Mouse (Mus musculus) limb, embryonic 12.5 days (tissue): ENCODE results near the gene Rps18. TPM values are rescaled to one million over a fixed set of nuclear protein-coding genes. Genes with fewer than 3 reads are reported as not detected.
"Not testable (repeated sequence)": the region's sequence is repeated elsewhere in the genome, so short reads cannot be mapped to it uniquely, and the experiment has no call there.

Experiments
- ATAC-seq: fragments of 200-750 bp; cut with Nextera tagmentation; 2 replicates; pipeline ENCODE4 v1.8.0; 2017; ENCODE audit warnings: low read depth, moderate TSS enrichment; ENCODE audit not compliant: insufficient number of reproducible peaks, insufficient read depth, low FRiP score, low TSS enrichment
- H3K27ac ChIP-seq: fragments of 300-500 bp; sonication (generic); 2 replicates; pipeline ENCODE4 v1.5.1; 2016; ENCODE audit warnings: mild to moderate bottlenecking, moderate library complexity
- H3K27me3 ChIP-seq: fragments of 300-500 bp; sonication (generic); 2 replicates; pipeline ENCODE4 v1.6.1; 2016; ENCODE audit warnings: mild to moderate bottlenecking, moderate library complexity
- H3K36me3 ChIP-seq: fragments of 300-500 bp; sonication (generic); 2 replicates; pipeline ENCODE4 v1.6.1; 2016; ENCODE audit warnings: mild to moderate bottlenecking, moderate library complexity
- H3K4me1 ChIP-seq: fragments of 300-500 bp; sonication (generic); replicated peaks from 2 replicates; pipeline ENCODE4 v1.6.1; 2016
- H3K4me2 ChIP-seq: fragments of 300-500 bp; sonication (generic); 2 replicates; pipeline ENCODE4 v1.6.1; 2016; ENCODE audit warnings: mild to moderate bottlenecking, moderate library complexity
- H3K4me3 ChIP-seq: fragments of 300-500 bp; sonication (generic); replicated peaks from 2 replicates; pipeline ENCODE4 v1.5.1; 2016; ENCODE audit warnings: mild to moderate bottlenecking
- H3K9ac ChIP-seq: fragments of 300-500 bp; sonication (generic); replicated peaks from 2 replicates; pipeline ENCODE4 v1.6.1; 2016; ENCODE audit warnings: mild to moderate bottlenecking, moderate library complexity
- H3K9me3 ChIP-seq: fragments of 300-500 bp; sonication (generic); 2 replicates; pipeline ENCODE4 v1.6.1; 2016; ENCODE audit warnings: mild to moderate bottlenecking, moderate library complexity
- WGBS: fragments of 180-500 bp; shearing (Covaris S2); methylation state at CpG from one replicate; pipeline ENCODE4 v1.1.7; 2016; 5-methylcytosine and 5-hydroxymethylcytosine counted together
- polyA plus RNA-seq: library from polyadenylated mRNA; unstranded; fragments of >200 nt; fragmentation: Nextera tagmentation; extraction: Ambion mirVana; gene quantifications from 2 replicates; pipeline ENCODE4 v1.2.1, GENCODE M21; 2016

Rps18 gene
- polyA plus RNA-seq, 1 experiment from 2014 or later: 1,388 TPM

DNA sequence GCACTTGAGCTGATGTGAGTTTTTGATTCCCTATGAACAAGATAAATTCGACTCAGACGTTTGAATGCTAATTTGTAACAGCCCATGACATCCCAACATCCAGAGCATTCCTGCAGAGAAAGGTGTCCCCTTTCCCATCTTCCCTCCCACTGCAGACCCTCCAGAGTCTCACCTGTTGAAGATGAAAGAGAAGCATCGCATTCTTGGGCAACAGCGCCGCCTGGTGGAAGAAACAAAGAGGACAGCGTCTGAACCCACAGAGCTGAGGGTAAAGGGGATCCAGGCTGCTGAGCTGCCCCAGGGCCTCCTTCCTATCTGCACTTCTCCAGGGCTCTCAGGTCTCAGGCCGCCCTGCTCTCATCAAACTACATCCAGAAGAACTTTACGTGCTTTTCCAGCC is 26.3 kb upstream of the Rps18 start:
- Histone ChIP-seq H3K4me3 (peak overlapping the region; percentile 44), H3K4me2 (peak overlapping the region; percentile 53), H3K27me3 (peaks cover 44% of the 10 kb centered on the region), H3K4me1 (peaks cover 17% of the 10 kb centered on the region)
- not testable (repeated sequence) for H3K9me3 ChIP-seq, H3K9ac ChIP-seq, ATAC-seq, H3K36me3 ChIP-seq, H3K27ac ChIP-seq
- 11% methylated on average over 8 of the region's 8 CpGs for WGBS

DNA sequence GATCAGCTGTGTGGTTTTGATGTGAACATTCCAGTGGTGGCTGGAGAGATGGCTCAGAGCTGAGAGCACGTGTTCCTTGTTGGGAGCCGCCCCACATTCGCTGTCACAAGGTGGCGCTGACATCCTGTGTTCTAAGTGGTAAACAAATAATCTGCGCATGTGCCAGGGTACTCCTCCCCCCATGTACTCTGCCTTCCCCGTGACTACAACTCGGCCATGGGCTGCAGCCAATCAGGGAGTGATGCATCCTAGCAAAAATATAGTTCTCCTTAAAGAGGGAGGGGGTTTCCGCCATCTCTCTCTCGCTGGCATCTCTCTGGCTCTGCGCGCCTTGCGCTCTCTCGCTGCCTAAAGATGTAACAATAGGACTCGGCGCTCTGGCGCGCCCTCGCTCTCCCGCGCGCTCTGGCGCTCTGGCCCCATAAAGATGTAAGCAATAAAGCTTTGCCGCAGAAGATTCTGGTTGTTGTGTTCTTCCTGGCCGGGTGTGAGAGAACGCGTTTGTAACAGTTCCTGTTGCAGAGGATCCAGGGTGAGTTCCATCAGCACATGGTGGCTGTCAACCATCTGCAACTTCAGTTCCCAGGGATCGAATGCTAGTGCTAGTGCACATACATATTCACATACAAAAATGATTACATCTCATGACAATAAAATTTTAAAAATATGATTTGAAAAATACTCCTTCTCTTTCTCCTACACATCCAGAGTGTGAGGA is 25.6 kb upstream of the Rps18 start:
- H3K4me1 ChIP-seq: peaks cover 17% of the 10 kb centered on the region
- H3K4me3 ChIP-seq: peak overlapping the region; percentile 44
- peak overlapping the region; percentile 53 for H3K4me2 ChIP-seq
- H3K27me3 ChIP-seq: peaks cover 50% of the 10 kb centered on the region
- WGBS: under 1% methylated on average over 27 of the region's 27 CpGs
- peak overlapping the region; percentile 32; the same call in 1 of the 2 replicates for H3K9ac ChIP-seq
- not testable (repeated sequence) for H3K36me3 ChIP-seq, H3K9me3 ChIP-seq
- peak overlapping the region; percentile 83 for H3K27ac ChIP-seq
- peak; percentile 89 for ATAC-seq

DNA sequence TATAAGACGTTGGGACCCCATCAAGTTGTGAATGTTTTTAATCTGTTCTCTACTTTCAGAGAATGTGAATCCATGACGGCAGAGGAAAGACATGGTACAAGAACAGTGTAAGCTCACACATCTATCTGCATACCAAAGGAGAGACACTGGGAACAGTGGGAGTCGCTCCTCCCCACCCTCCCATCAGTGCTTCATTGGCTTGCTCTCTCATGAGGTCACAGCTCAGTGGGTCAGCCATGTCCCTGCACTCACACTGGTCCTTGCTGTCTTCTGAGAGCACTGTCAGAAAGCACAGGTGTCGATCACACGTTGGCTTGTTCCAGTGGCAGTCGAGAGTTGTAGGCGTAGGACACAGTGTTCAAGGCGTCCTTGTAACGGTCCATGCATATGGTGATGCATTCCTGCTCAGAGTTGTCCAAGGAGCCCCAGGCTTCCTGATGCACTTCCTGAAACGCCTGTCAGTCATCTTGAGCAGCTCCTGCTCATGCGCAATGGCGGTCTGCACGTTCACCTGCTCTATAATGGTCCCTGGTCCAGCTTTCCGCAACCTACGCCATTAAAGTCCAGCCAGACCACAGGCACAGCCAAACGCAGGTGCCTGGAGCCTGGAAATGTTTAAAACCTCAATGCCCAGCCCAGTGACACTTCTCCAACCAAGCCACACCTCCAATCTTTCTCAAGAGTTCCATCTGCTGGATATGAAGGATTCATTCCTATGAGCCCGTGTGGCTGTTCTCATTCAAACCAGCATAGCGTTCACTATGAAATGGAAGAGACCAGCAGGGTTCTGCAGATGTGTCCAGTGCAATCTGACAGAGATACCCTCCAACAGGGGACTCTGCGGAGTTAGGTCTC is 24.6 kb upstream of the Rps18 start:
- H3K4me2 ChIP-seq: peak overlapping the region; percentile 53
- H3K9me3 ChIP-seq: no peaks in the 10 kb centered on the region
- no peak overlapping the region; the same call in 1 of the 2 replicates for H3K9ac ChIP-seq
- peaks cover 17% of the 10 kb centered on the region for H3K4me1 ChIP-seq
- H3K27me3 ChIP-seq: peaks cover 54% of the 10 kb centered on the region
- peak overlapping the region; percentile 44; the same call in 1 of the 2 replicates for H3K4me3 ChIP-seq
- ATAC-seq: peak; percentile 30; the same call in 1 of the 2 replicates
- H3K27ac ChIP-seq: no peak overlapping the region
- no peaks in the 10 kb centered on the region for H3K36me3 ChIP-seq
- WGBS: 74% methylated on average over 19 of the region's 19 CpGs

DNA sequence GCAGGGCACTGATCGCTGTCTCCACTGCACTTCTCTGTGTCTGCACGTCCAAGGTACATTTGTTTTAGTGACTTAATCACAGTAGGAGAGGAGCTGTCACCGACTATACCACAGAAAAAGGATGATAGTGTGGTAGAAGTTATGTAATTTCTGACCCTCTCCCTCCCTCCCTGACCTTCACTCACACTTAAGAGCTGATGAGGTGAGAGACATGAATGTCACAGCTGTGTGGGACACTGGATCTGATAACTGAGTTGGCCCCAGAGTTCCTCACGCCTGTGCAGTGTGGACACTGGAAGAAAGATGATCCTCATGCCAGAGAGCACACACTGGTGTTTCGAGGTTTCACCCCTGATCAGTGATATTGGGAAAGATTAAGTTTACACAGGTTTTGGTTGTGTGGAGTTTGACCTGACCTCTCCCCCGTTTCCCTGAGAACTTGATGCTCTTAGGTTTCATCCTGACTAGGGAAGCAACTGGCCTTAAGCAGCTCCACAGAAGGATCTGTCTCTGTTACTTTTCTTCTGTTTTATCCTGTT is 23.8 kb upstream of the Rps18 start:
- ATAC-seq: no peak
- Histone ChIP-seq H3K27me3 (peaks cover 61% of the 10 kb centered on the region), H3K4me3 (no peak overlapping the region), H3K4me1 (peaks cover 17% of the 10 kb centered on the region), H3K27ac (no peak overlapping the region), H3K4me2 (no peak overlapping the region), H3K36me3 (no peaks in the 10 kb centered on the region), H3K9me3 (no peaks in the 10 kb centered on the region), H3K9ac (no peak overlapping the region)
- WGBS: 74% methylated on average over 6 of the region's 6 CpGs

DNA sequence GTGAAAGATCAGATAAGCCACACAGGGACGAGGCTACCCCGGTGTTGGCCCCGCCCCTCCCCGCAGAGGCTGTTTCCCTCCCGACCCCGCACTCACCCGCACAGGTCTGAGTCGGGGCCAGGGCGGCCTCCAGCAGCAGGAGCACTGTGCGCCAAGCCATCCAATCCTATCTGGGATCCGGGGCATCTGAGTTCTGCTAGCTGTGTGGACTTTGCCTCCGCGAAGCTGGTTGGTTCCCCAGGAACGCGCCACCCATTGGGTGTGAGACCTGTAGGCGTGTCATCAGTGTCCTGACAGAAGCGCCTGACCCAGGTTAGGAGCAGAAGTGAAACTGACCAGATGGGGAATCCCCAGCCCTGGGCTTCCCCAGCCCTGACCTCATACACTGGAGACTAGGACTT is 22.8 kb upstream of the Rps18 start:
- Histone ChIP-seq H3K4me1 (peaks cover 17% of the 10 kb centered on the region), H3K4me2 (peak overlapping the region; percentile 62), H3K9me3 (no peaks in the 10 kb centered on the region), H3K27ac (no peak overlapping the region), H3K36me3 (no peaks in the 10 kb centered on the region), H3K4me3 (peak overlapping the region; percentile 39), H3K9ac (peak overlapping the region; percentile 50; the same call in 1 of the 2 replicates), H3K27me3 (peaks cover 62% of the 10 kb centered on the region)
- whole genome bisulfite sequencing: under 1% methylated on average over 16 of the region's 17 CpGs
- ATAC-seq: no peak

DNA sequence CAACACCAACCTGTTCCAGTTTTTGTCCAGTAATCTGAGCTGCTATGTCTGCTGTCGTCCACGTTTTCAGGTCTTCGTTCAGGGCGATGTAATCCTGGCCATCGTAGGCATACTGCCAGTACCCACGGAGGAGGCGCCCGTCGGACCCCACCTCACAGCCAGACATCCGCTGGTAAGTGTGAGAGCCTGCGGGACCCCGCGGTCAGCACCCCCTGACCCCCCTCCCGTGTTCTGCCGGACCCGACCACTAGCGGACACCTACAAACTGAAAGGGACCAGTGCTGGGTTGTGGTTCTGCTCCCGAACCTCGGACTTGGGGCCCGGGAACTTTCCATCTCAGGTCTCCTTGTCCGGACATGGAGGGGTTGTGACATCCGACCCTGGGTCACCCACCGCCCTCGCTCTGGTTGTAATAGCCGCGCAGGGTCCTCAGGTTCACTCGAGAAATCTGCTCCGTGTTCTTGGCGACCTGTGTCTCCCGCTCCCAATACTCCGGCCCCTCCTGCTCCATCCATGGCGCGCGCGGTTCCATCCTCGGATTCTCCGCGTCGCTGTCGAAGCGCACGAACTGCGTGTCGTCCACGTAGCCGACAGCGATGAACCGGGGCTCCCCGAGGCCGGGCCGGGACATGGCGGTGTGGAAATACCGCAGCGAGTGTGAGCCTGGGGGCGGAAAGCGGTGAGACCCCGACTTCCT is 22.2 kb upstream of the Rps18 start:
- H3K9me3 ChIP-seq: no peaks in the 10 kb centered on the region
- H3K9ac ChIP-seq: peak overlapping the region; percentile 50
- H3K4me3 ChIP-seq: peak overlapping the region; percentile 39
- no peak for ATAC-seq
- H3K27me3 ChIP-seq: peaks cover 64% of the 10 kb centered on the region
- H3K4me1 ChIP-seq: peaks cover 17% of the 10 kb centered on the region
- H3K27ac ChIP-seq: no peak overlapping the region
- peak overlapping the region; percentile 62 for H3K4me2 ChIP-seq
- no peaks in the 10 kb centered on the region for H3K36me3 ChIP-seq
- WGBS: 2% methylated on average over 57 of the region's 57 CpGs

DNA sequence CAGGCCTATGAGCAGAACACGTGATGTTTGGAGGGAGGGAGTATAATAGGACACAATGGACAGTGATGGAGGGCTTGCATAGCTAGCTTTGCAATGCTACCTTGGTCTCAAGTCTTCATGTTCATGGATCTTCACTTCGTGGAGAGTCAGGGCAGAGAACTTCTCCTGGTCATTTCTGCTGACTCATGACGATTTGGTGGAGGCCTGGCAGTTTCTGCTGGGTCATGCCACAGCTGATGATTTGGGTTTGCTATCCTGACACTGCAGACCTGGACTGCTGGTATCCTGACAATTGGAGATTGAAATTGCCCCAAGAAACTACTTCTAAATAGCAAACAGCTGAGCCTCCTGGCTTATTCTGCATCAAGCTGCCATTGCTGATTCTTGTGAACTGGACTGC is 17.8 kb upstream of the Rps18 start:
- no peak overlapping the region for H3K4me2 ChIP-seq
- H3K36me3 ChIP-seq: no peaks in the 10 kb centered on the region
- H3K9me3 ChIP-seq: no peaks in the 10 kb centered on the region; the same call in 1 of the 2 replicates
- H3K27ac ChIP-seq: no peak overlapping the region
- H3K4me3 ChIP-seq: no peak overlapping the region
- no peak overlapping the region for H3K9ac ChIP-seq
- peaks cover 44% of the 10 kb centered on the region for H3K27me3 ChIP-seq
- no peak for ATAC-seq
- WGBS: 56% methylated on average over 3 of the region's 3 CpGs
- H3K4me1 ChIP-seq: 0 out of 2 replicates have a peak, but pooled peaks cover 6% of the 10 kb centered on the region

DNA sequence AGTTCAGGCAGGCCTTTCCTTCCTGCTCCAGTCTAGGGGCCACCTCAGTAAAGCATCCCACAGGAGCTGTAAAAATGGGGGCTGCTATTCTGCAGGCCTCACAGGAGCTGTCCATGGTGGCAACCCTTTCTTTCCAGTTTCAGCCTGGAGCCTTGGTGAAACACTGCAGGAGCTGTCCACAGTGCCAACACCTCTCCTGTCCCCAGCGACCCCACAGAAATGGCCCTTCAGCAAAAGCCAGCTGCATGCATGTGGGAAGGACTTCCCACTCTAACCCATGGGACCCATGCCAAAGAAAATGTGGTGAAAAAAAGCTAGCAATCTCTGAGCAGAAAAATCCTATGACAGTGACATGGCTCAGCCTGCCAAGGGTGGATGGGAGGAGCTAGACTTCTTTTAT is 16.9 kb upstream of the Rps18 start:
- no peaks in the 10 kb centered on the region for H3K36me3 ChIP-seq
- H3K9me3 ChIP-seq: no peaks in the 10 kb centered on the region; the same call in 1 of the 2 replicates
- no peak for ATAC-seq
- H3K4me1 ChIP-seq: 0 out of 2 replicates have a peak, but pooled peaks cover 3% of the 10 kb centered on the region
- WGBS: 20% methylated on average over 1 of the region's 1 CpGs
- H3K27me3 ChIP-seq: peaks cover 35% of the 10 kb centered on the region
- H3K4me3 ChIP-seq: no peak overlapping the region
- no peak overlapping the region for H3K4me2 ChIP-seq
- H3K9ac ChIP-seq: no peak overlapping the region
- no peak overlapping the region for H3K27ac ChIP-seq

DNA sequence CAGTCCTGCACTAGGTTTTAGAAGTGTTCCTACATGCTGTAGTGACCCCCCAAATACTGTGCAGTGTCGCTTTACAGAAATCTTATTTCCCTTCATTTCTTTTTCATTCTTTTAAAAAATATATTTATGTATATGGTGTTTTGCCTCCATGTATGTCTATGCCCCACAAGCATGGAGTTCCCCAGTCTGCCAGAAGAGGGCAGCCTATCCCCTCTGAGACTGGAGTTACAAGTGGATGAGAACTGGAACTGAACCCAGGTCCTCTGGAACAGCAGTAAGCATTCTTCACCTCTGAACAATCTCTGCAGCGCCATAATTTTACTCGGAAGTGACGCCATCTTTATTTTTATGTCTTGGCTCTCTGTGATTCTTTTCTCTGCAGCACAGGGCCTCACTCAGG is 13.6 kb upstream of the Rps18 start:
- Histone ChIP-seq H3K36me3 (peaks cover 24% of the 10 kb centered on the region), H3K4me2 (no peak overlapping the region), H3K27me3 (peaks cover 5% of the 10 kb centered on the region), H3K27ac (no peak overlapping the region), H3K4me1 (0 out of 2 replicates have a peak, but pooled peaks cover 3% of the 10 kb centered on the region), H3K9me3 (no peaks in the 10 kb centered on the region; the same call in 1 of the 2 replicates), H3K4me3 (no peak overlapping the region), H3K9ac (no peak overlapping the region)
- 80% methylated on average over 4 of the region's 4 CpGs for WGBS
- ATAC-seq: no peak

DNA sequence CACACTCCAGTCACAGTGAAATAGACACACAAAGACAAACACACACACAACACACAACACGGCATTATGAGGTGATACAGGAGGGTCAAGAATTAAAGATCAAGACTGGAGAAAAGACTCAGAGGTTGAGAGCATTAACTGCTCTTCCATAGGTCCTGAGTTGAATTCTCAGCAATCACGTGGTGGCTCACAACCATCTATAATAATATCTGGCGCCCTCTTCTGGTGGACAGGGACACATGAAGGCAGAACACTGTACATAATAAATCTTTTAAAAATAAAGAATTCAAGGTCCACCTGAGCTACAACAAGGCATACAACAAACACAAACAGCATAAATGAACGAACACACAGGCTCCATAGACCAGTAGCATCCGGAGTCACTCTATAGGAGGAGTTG is 13.1 kb upstream of the Rps18 start:
- no peaks in the 10 kb centered on the region; the same call in 1 of the 2 replicates for H3K9me3 ChIP-seq
- 26% methylated on average over 5 of the region's 5 CpGs for WGBS
- no peak overlapping the region for H3K4me2 ChIP-seq
- H3K36me3 ChIP-seq: peaks cover 26% of the 10 kb centered on the region
- no peak overlapping the region for H3K9ac ChIP-seq
- H3K4me3 ChIP-seq: no peak overlapping the region
- no peak overlapping the region for H3K27ac ChIP-seq
- 0 out of 2 replicates have a peak, but pooled peaks cover 3% of the 10 kb centered on the region for H3K4me1 ChIP-seq
- peaks cover 5% of the 10 kb centered on the region; the same call in 1 of the 2 replicates for H3K27me3 ChIP-seq
- ATAC-seq: 0 out of 2 replicates have a peak, but pooled peaks have one; percentile 8
